Comparison of ENCODE assay signal across 16 mouse cellular contexts in the genomic region with DNA sequence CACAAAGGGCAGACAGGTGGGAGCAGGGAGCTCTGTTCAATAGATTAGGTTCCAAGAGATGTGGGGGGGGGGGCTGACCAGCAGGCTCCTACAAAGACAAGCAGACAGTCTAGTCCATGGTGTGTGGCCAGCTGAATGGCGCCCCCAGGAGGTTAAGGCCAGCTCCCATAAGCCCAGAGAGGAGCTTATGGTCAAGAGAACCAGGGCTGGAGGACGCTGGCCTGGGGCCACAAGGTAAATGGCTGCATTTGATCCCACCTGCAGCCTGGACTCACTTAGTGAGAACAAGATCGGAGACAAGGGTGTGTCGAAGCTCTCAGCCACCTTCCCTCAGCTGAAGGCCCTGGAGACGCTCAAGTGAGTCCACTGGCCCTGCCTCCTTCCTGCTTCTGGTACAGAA. TPM values are rescaled to one million over a fixed set of nuclear protein-coding genes. Genes with fewer than 3 reads are reported as not detected.
DNase-seq lines count a peak whose midpoint lies in the region; ATAC-seq and TF ChIP-seq lines count a peak whose summit lies in the region.
"Had no signal": no experiment of that assay in that cellular context is flagged by ENCODE, and none has a peak within 500 bp of the region (broad histone marks: within the 10 kb centered on the region; RNA-seq: fewer than 3 reads in every experiment).

No protein-coding gene starts in this region.

- no peaks in the 10 kb centered on the region for H3K27me3 ChIP-seq in kidney, adult 2 months (replicated peaks; ENCODE audit: control insufficient read depth, insufficient read depth, low read length)
- no peaks in the 10 kb centered on the region for H3K27me3 ChIP-seq in liver, postnatal 0 days (ENCODE audit: insufficient read depth, low read length)
- H3K27me3 ChIP-seq in liver, embryonic 12.5 days (replicated peaks) = no peaks in the 10 kb centered on the region
- no peaks in the 10 kb centered on the region for H3K27me3 ChIP-seq in ES-Bruce4 (ENCODE audit: control insufficient read depth, insufficient read depth, low read length, poor library complexity, severe bottlenecking)
- H3K27me3 ChIP-seq: hindbrain, embryonic 12.5 days; limb, embryonic 12.5 days; lung, embryonic 15.5 days had no signal

- no peak overlapping the region for H3K27ac ChIP-seq in kidney, adult 2 months (ENCODE audit: insufficient read depth, low read depth, low read length)
- no peak overlapping the region for H3K27ac ChIP-seq in liver, postnatal 0 days (ENCODE audit: low read depth)
- no peak overlapping the region for H3K27ac ChIP-seq in liver, embryonic 12.5 days
- H3K27ac ChIP-seq in ES-Bruce4 (ENCODE audit: insufficient read depth, low read length) = no peak overlapping the region
- no peak overlapping the region for H3K27ac ChIP-seq in cortical plate, adult 2 months (ENCODE audit: insufficient read depth, low read length)
- H3K27ac ChIP-seq: hindbrain, embryonic 12.5 days; limb, embryonic 12.5 days; lung, embryonic 15.5 days had no signal

- no peaks in the 10 kb centered on the region for H3K4me1 ChIP-seq in kidney, adult 2 months (ENCODE audit: control insufficient read depth, insufficient read depth, low read length)
- H3K4me1 ChIP-seq in liver, postnatal 0 days (ENCODE audit: insufficient read depth) = no peaks in the 10 kb centered on the region
- no peaks in the 10 kb centered on the region for H3K4me1 ChIP-seq in liver, embryonic 12.5 days
- H3K4me1 ChIP-seq in ES-Bruce4 (ENCODE audit: control insufficient read depth, insufficient read depth, low read length) = no peaks in the 10 kb centered on the region
- no peaks in the 10 kb centered on the region for H3K4me1 ChIP-seq in cortical plate, adult 2 months (ENCODE audit: control insufficient read depth, insufficient read depth, low read length)
- H3K4me1 ChIP-seq: hindbrain, embryonic 12.5 days; lung, embryonic 15.5 days had no signal

- WGBS in kidney, adult 2 months = 61% methylated on average over 5 of the region's 5 CpGs
- WGBS in liver, postnatal 0 days (ENCODE audit: insufficient replicate concordance) = 58% methylated on average over 5 of the region's 5 CpGs
- 39% methylated on average over 5 of the region's 5 CpGs for WGBS in liver, embryonic 12.5 days (ENCODE audit: insufficient replicate concordance)

- peak; percentile 37 for TF ChIP-seq CTCF in kidney, adult 2 months (conservative IDR thresholded peaks at IDR 0.05; ENCODE audit: insufficient read depth, insufficient read length, low read depth, low read length)
- peak; percentile 38 for TF ChIP-seq CTCF in liver, postnatal 0 days (IDR thresholded peaks at IDR 0.05; ENCODE audit: low read depth)
- peak; percentile 58 for TF ChIP-seq CTCF in ES-Bruce4 (IDR thresholded peaks at IDR 0.05; ENCODE audit: low read depth, low read length)
- TF ChIP-seq CTCF in cortical plate, adult 2 months (IDR thresholded peaks at IDR 0.05; ENCODE audit: extremely low read depth, insufficient read depth, low read length) = 0 out of 2 replicates have a peak, but pooled peaks have one; percentile 2

- ATAC-seq in liver, postnatal 0 days = no peak
- ATAC-seq in liver, embryonic 12.5 days = no peak
- ATAC-seq: CD4-positive, CD25-positive, alpha-beta regulatory T cell, adult 4 months had no signal

- no peak for TF ChIP-seq EP300 in liver, postnatal 0 days (IDR thresholded peaks at IDR 0.05; ENCODE audit: low read depth)
- TF ChIP-seq EP300 in ES-Bruce4 (IDR thresholded peaks at IDR 0.05; ENCODE audit: insufficient read depth, low read depth, low read length) = no peak

- H3K36me3 ChIP-seq in kidney, adult 2 months (ENCODE audit: control insufficient read depth, insufficient read depth, low read length) = no peaks in the 10 kb centered on the region
- no peaks in the 10 kb centered on the region for H3K36me3 ChIP-seq in liver, postnatal 0 days (replicated peaks; ENCODE audit: insufficient read depth, low read length)
- no peaks in the 10 kb centered on the region for H3K36me3 ChIP-seq in liver, embryonic 12.5 days
- H3K36me3 ChIP-seq in ES-Bruce4 (ENCODE audit: control insufficient read depth, insufficient read depth, low read length, poor library complexity, severe bottlenecking) = no peaks in the 10 kb centered on the region
- H3K36me3 ChIP-seq: hindbrain, embryonic 12.5 days; limb, embryonic 12.5 days; lung, embryonic 15.5 days had no signal

- DNase-seq in kidney, adult 2 months = no peak
- no peak for DNase-seq in kidney, adult 11 months
- DNase-seq in liver, postnatal 0 days = no peak
- no peak for DNase-seq in right cerebral cortex, adult 18-20 months
- DNase-seq: adrenal gland, postnatal 14 days; cerebellum, adult 8-10 months; gastrocnemius, postnatal 25 days; thymus, postnatal 14 days had no signal

- no peaks in the 10 kb centered on the region for H3K9me3 ChIP-seq in liver, postnatal 0 days (ENCODE audit: low read length)
- no peaks in the 10 kb centered on the region for H3K9me3 ChIP-seq in liver, embryonic 12.5 days (replicated peaks)
- H3K9me3 ChIP-seq in ES-Bruce4 (replicated peaks; ENCODE audit: control insufficient read depth, insufficient read depth, low read length, poor library complexity, severe bottlenecking) = no peaks in the 10 kb centered on the region
- H3K9me3 ChIP-seq: hindbrain, embryonic 12.5 days; limb, embryonic 12.5 days; lung, embryonic 15.5 days; megakaryocyte, embryonic 14.5 days had no signal

- H3K9ac ChIP-seq in liver, postnatal 0 days (replicated peaks) = no peak overlapping the region
- H3K9ac ChIP-seq in liver, embryonic 12.5 days = no peak overlapping the region
- H3K9ac ChIP-seq in ES-Bruce4 (ENCODE audit: low read depth, poor library complexity, severe bottlenecking) = no peak overlapping the region
- H3K9ac ChIP-seq: hindbrain, embryonic 12.5 days; limb, embryonic 12.5 days; lung, embryonic 15.5 days had no signal

- no peak for TF ChIP-seq POLR2A in kidney, adult 2 months (IDR thresholded peaks at IDR 0.05; ENCODE audit: low read depth, low read length)
- no peak for TF ChIP-seq POLR2A in ES-Bruce4 (IDR thresholded peaks at IDR 0.05; ENCODE audit: insufficient read depth, low read length)
- no peak for TF ChIP-seq POLR2A in cortical plate, adult 2 months (IDR thresholded peaks at IDR 0.05; ENCODE audit: extremely low read depth, insufficient read depth, low read length)

- H3K4me3 ChIP-seq in kidney, adult 2 months (ENCODE audit: insufficient read depth, low read depth, low read length) = no peak overlapping the region
- no peak overlapping the region for H3K4me3 ChIP-seq in liver, postnatal 0 days (ENCODE audit: low read depth, low read length)
- no peak overlapping the region for H3K4me3 ChIP-seq in liver, embryonic 12.5 days
- H3K4me3 ChIP-seq in ES-Bruce4 (ENCODE audit: low read depth, low read length) = no peak overlapping the region
- H3K4me3 ChIP-seq in cortical plate, adult 2 months (ENCODE audit: insufficient read depth, low read length) = no peak overlapping the region
- H3K4me3 ChIP-seq: hindbrain, embryonic 12.5 days; limb, embryonic 12.5 days; lung, embryonic 15.5 days; megakaryocyte, embryonic 14.5 days had no signal

- no peak overlapping the region for H3K4me2 ChIP-seq in liver, postnatal 0 days (ENCODE audit: low read depth, low read length)
- H3K4me2 ChIP-seq in liver, embryonic 12.5 days = no peak overlapping the region
- H3K4me2 ChIP-seq: hindbrain, embryonic 12.5 days; limb, embryonic 12.5 days; lung, embryonic 15.5 days had no signal

RNA-seq across cellular contexts. Expression of a gene that starts 24.8 kb away (rescaled TPM):
- polyA plus RNA-seq in kidney, adult 2 months (2012; rRNA removed) = 40.0 and 41.0 TPM in 2 replicates
- 2.8 and 4.4 TPM in 2 replicates for polyA plus RNA-seq in liver, postnatal 0 days (2015; fragmentation: Nextera tagmentation; extraction: Ambion mirVana)
- 7.6 and 7.8 TPM in 2 replicates for polyA plus RNA-seq in liver, embryonic 12.5 days (2016; fragmentation: Nextera tagmentation; extraction: Ambion mirVana)
- polyA plus RNA-seq in ES-Bruce4 (2011; ENCODE audit: insufficient read depth, insufficient read length, low read depth, missing spikeins) = 6.7 and 7.0 TPM in 2 replicates
- polyA plus RNA-seq in cortical plate, adult 2 months (2012; rRNA removed) = 84.5 and 85.3 TPM in 2 replicates

RNA-seq across cellular contexts. Expression of a gene that starts 27.1 kb away (rescaled TPM):
- polyA plus RNA-seq in kidney, adult 2 months (2012; rRNA removed) = 15.7 and 16.8 TPM in 2 replicates
- 9.5 and 11.3 TPM in 2 replicates for polyA plus RNA-seq in liver, postnatal 0 days (2015; fragmentation: Nextera tagmentation; extraction: Ambion mirVana)
- 15.7 and 17.3 TPM in 2 replicates for polyA plus RNA-seq in liver, embryonic 12.5 days (2016; fragmentation: Nextera tagmentation; extraction: Ambion mirVana)
- polyA plus RNA-seq in ES-Bruce4 (2011; ENCODE audit: insufficient read depth, insufficient read length, low read depth, missing spikeins) = 9.1 and 9.5 TPM in 2 replicates
- polyA plus RNA-seq in cortical plate, adult 2 months (2012; rRNA removed) = 46.2 and 49.3 TPM in 2 replicates

RNA-seq across cellular contexts. Expression of a gene that starts 38.2 kb away (rescaled TPM):
- polyA plus RNA-seq in kidney, adult 2 months (2012; rRNA removed) = 2.8 and 5.3 TPM in 2 replicates
- 0.21 and 0.31 TPM in 2 replicates for polyA plus RNA-seq in liver, postnatal 0 days (2015; fragmentation: Nextera tagmentation; extraction: Ambion mirVana)
- 0.13 TPM in 1 of 2 replicates, not detected in the other for polyA plus RNA-seq in liver, embryonic 12.5 days (2016; fragmentation: Nextera tagmentation; extraction: Ambion mirVana)
- polyA plus RNA-seq in ES-Bruce4 (2011; ENCODE audit: insufficient read depth, insufficient read length, low read depth, missing spikeins) = not detected in 2 replicates
- 0.06 and 0.08 TPM in 2 replicates for polyA plus RNA-seq in cortical plate, adult 2 months (2012; rRNA removed)

Comparison
In these comparisons a context has a peak if more than half of its experiments do, and no peak if none do; other contexts are left out.
1. CTCF ChIP-seq: peak in every context shown above with its lines; median percentile 58 in ES-Bruce4; 38 in liver, postnatal 0 days; 37 in kidney, adult 2 months; 2 in cortical plate, adult 2 months.